ENCODE assay signal across 18 mouse cellular contexts in genomic region chr10:60746512-60746911, GRCm38 (mm10). TPM values are rescaled to one million over a fixed set of nuclear protein-coding genes. Genes with fewer than 3 reads are reported as not detected.
DNase-seq lines count a peak whose midpoint lies in the region; ATAC-seq lines count a peak whose summit lies in the region.
"Had no signal": no experiment of that assay in that cellular context is flagged by ENCODE, and none has a peak within 500 bp of the region (broad histone marks: within the 10 kb centered on the region; RNA-seq: fewer than 3 reads in every experiment).

No protein-coding gene starts in this region.

- H3K4me1 ChIP-seq in hindbrain, embryonic 12.5 days: peaks cover 41% of the 10 kb centered on the region
- peaks cover 41% of the 10 kb centered on the region for H3K4me1 ChIP-seq in hindbrain, embryonic 14.5 days (replicated peaks; ENCODE audit: control insufficient read depth, insufficient read depth, low read length)
- H3K4me1 ChIP-seq in megakaryocyte, embryonic 14.5 days: peaks cover 56% of the 10 kb centered on the region

- H3K27ac ChIP-seq in hindbrain, embryonic 12.5 days: no peak overlapping the region
- H3K27ac ChIP-seq in hindbrain, embryonic 14.5 days: no peak overlapping the region
- H3K27ac ChIP-seq: embryonic facial prominence, embryonic 10.5 days; forebrain, embryonic 13.5 days; limb, embryonic 15.5 days; stomach, postnatal 0 days had no signal

- DNase-seq in hindbrain, embryonic 14.5 days (ENCODE audit: low spot score): no peak
- peak; percentile 44 for DNase-seq in CD4-positive helper T cell, adult 2 months (ENCODE audit: low read depth, low spot score)
- no peak for DNase-seq in urinary bladder, postnatal 14 days (ENCODE audit: low spot score)
- DNase-seq in heart, postnatal 10 days: no peak
- DNase-seq: adrenal gland, postnatal 10 days; cerebellum, adult 18-20 months; heart, postnatal 36 days; kidney, postnatal 25 days had no signal

- H3K9ac ChIP-seq in hindbrain, embryonic 12.5 days: peak overlapping the region; percentile 10; the same call in 1 of the 2 replicates
- H3K9ac ChIP-seq in hindbrain, embryonic 14.5 days: no peak overlapping the region
- H3K9ac ChIP-seq: forebrain, embryonic 13.5 days; limb, embryonic 15.5 days had no signal

- no peaks in the 10 kb centered on the region for H3K27me3 ChIP-seq in hindbrain, embryonic 12.5 days
- H3K27me3 ChIP-seq in hindbrain, embryonic 14.5 days (ENCODE audit: control insufficient read depth, insufficient read depth, low read length): no peaks in the 10 kb centered on the region
- no peaks in the 10 kb centered on the region for H3K27me3 ChIP-seq in megakaryocyte, embryonic 14.5 days (replicated peaks)
- H3K27me3 ChIP-seq: forebrain, embryonic 13.5 days; limb, embryonic 15.5 days had no signal

- H3K36me3 ChIP-seq in hindbrain, embryonic 12.5 days: 0 out of 2 replicates have a peak, but pooled peaks cover 3% of the 10 kb centered on the region
- peaks cover 5% of the 10 kb centered on the region; the same call in 1 of the 2 replicates for H3K36me3 ChIP-seq in hindbrain, embryonic 14.5 days (replicated peaks; ENCODE audit: control insufficient read depth, insufficient read depth)
- peaks cover 76% of the 10 kb centered on the region for H3K36me3 ChIP-seq in megakaryocyte, embryonic 14.5 days (replicated peaks; ENCODE audit: low read length)

- intact Hi-C loops in heart, postnatal 10 days (cut with DNase I): no loop called here

- no peaks in the 10 kb centered on the region for H3K9me3 ChIP-seq in hindbrain, embryonic 12.5 days (replicated peaks)
- H3K9me3 ChIP-seq in hindbrain, embryonic 14.5 days (ENCODE audit: control insufficient read depth, low read length): no peaks in the 10 kb centered on the region
- H3K9me3 ChIP-seq in megakaryocyte, embryonic 14.5 days: peaks cover 6% of the 10 kb centered on the region
- H3K9me3 ChIP-seq: embryonic facial prominence, embryonic 10.5 days; forebrain, embryonic 13.5 days; limb, embryonic 15.5 days had no signal

- no peak overlapping the region for H3K4me2 ChIP-seq in hindbrain, embryonic 12.5 days (replicated peaks)
- H3K4me2 ChIP-seq in hindbrain, embryonic 14.5 days (replicated peaks): no peak overlapping the region
- H3K4me2 ChIP-seq: forebrain, embryonic 13.5 days; heart, embryonic 11.5 days; limb, embryonic 15.5 days had no signal

- WGBS in hindbrain, embryonic 12.5 days: 84% methylated on average over 2 of the region's 2 CpGs
- WGBS in hindbrain, embryonic 14.5 days: 72% methylated on average over 2 of the region's 2 CpGs

- no peak overlapping the region for H3K4me3 ChIP-seq in hindbrain, embryonic 12.5 days
- H3K4me3 ChIP-seq in hindbrain, embryonic 14.5 days (replicated peaks; ENCODE audit: low read length): no peak overlapping the region
- H3K4me3 ChIP-seq in megakaryocyte, embryonic 14.5 days (replicated peaks): peak overlapping the region; percentile 25
- H3K4me3 ChIP-seq: embryonic facial prominence, embryonic 10.5 days; forebrain, embryonic 13.5 days; limb, embryonic 15.5 days had no signal

- ATAC-seq in hindbrain, embryonic 12.5 days (ENCODE audit: low FRiP score): no peak
- no peak for ATAC-seq in hindbrain, embryonic 14.5 days (ENCODE audit: low FRiP score)
- no peak for ATAC-seq in megakaryocyte, adult 5-6 weeks (ENCODE audit: poor library complexity, severe bottlenecking)
- peak; percentile 50 for ATAC-seq in inflammation-experienced regulatory T-cells, adult 6 months
- ATAC-seq: forebrain, embryonic 13.5 days; intestine, embryonic 16.5 days had no signal

RNA-seq across cellular contexts. Expression of gene Slc29a3, which starts 6.1 kb away (rescaled TPM):
- polyA plus RNA-seq in hindbrain, embryonic 12.5 days (2016; fragmentation: Nextera tagmentation; extraction: Ambion mirVana): 11.5 TPM in 2 replicates
- polyA plus RNA-seq in hindbrain, embryonic 14.5 days (2014; fragmentation: Nextera tagmentation; extraction: Ambion mirVana): 8.4 and 8.9 TPM in 2 replicates
- 1.1 and 1.6 TPM in 2 replicates for polyA plus RNA-seq in megakaryocyte, embryonic 14.5 days (2012; ENCODE audit: insufficient read depth, low replicate concordance)
- 74.1 and 81.6 TPM in 2 replicates for total RNA-seq in megakaryocyte, adult 5-6 weeks (2015)
- 25.5 and 32.2 TPM in 2 replicates for total RNA-seq in megakaryocyte, adult 5-6 weeks (2017)
- 10 to 100 TPM; 10.6 to 18.7 (median 14.6) TPM for polyA plus RNA-seq in inflammation-experienced regulatory T-cells, adult 6 months (2017; shearing (Covaris generic))
- 1 to 10 TPM; 6.8 to 7.7 TPM for total RNA-seq in heart, postnatal 10 days (2021)

RNA-seq across cellular contexts. Expression of gene Cdh23, which starts 50.2 kb away (rescaled TPM):
- 0.19 and 0.44 TPM in 2 replicates for polyA plus RNA-seq in hindbrain, embryonic 12.5 days (2016; fragmentation: Nextera tagmentation; extraction: Ambion mirVana)
- 6.3 and 6.8 TPM in 2 replicates for polyA plus RNA-seq in hindbrain, embryonic 14.5 days (2014; fragmentation: Nextera tagmentation; extraction: Ambion mirVana)
- 4.6 and 9.2 TPM in 2 replicates for polyA plus RNA-seq in megakaryocyte, embryonic 14.5 days (2012; ENCODE audit: insufficient read depth, low replicate concordance)
- total RNA-seq in megakaryocyte, adult 5-6 weeks (2015): 0.16 and 0.36 TPM in 2 replicates
- 0.29 and 0.77 TPM in 2 replicates for total RNA-seq in megakaryocyte, adult 5-6 weeks (2017)
- polyA plus RNA-seq in inflammation-experienced regulatory T-cells, adult 6 months (2017; shearing (Covaris generic)): 1 to 10 TPM; 5.0 to 7.1 (median 5.6) TPM
- 1 to 10 TPM; 6.2 to 8.6 TPM for total RNA-seq in heart, postnatal 10 days (2021)
